Mouse (Mus musculus): ENCODE data around the gene Wdr6.

The Wdr6 gene

GRCm38 (mm10) chr9:108573774-108574690, 4.5 kb downstream of the Wdr6 start:
- no peak for DNase-seq (ENCODE audit: low read depth)

GRCm38 (mm10) chr9:108572321-108572720, 6.2 kb downstream of the Wdr6 start:
- DNase-seq (ENCODE audit: low read depth), result no peak

GRCm38 (mm10) chr9:108571401-108571973, 7.1 kb downstream of the Wdr6 start:
- no peak for DNase-seq (ENCODE audit: low read depth)

GRCm38 (mm10) chr9:108570207-108570896, 8.2 kb downstream of the Wdr6 start:
- DNase-seq (ENCODE audit: low read depth), result peak; percentile 89

- DNase-seq (ENCODE audit: low read depth), result peak; percentile 92
Observed at GRCm38 (mm10) chr9:108569381-108570206, 8.9 kb downstream of the Wdr6 start, which contains the start of gene Dalrd3. TSS of gene Dalrd3 (plus strand) at chr9:108569886.

GRCm38 (mm10) chr9:108568511-108568921, 10.0 kb downstream of the Wdr6 start:
- DNase-seq (ENCODE audit: low read depth), result no peak

- no peak for DNase-seq (ENCODE audit: low read depth)
Observed at GRCm38 (mm10) chr9:108567931-108568419, 10.6 kb downstream of the Wdr6 start.

- DNase-seq (ENCODE audit: low read depth), result peak; percentile 92
Observed at GRCm38 (mm10) chr9:108566815-108567776, 11.4 kb downstream of the Wdr6 start, which contains the start of gene Ndufaf3. TSS of gene Ndufaf3 (minus strand) at chr9:108567434.

GRCm38 (mm10) chr9:108565881-108566814, 12.4 kb downstream of the Wdr6 start:
- no peak for DNase-seq (ENCODE audit: low read depth)

- DNase-seq (ENCODE audit: low read depth), result no peak
Observed at GRCm38 (mm10) chr9:108564131-108564530, 14.4 kb downstream of the Wdr6 start.

- DNase-seq (ENCODE audit: low read depth), result no peak
Observed at GRCm38 (mm10) chr9:108563671-108564070, 14.9 kb downstream of the Wdr6 start.

- DNase-seq (ENCODE audit: low read depth), result peak; percentile 97
Observed at GRCm38 (mm10) chr9:108560227-108560841, 18.2 kb downstream of the Wdr6 start, which contains the start of gene Impdh2. TSS of gene Impdh2 (plus strand) at chr9:108560286.

- no peak for DNase-seq (ENCODE audit: low read depth)
Observed at GRCm38 (mm10) chr9:108559169-108559568, 19.4 kb downstream of the Wdr6 start.

- no peak for DNase-seq (ENCODE audit: low read depth)
Observed at GRCm38 (mm10) chr9:108546875-108547274, 31.7 kb downstream of the Wdr6 start.

- no peak for DNase-seq (ENCODE audit: low read depth)
Observed at GRCm38 (mm10) chr9:108545986-108546385, 32.6 kb downstream of the Wdr6 start.

- DNase-seq (ENCODE audit: low read depth), result no peak
Observed at GRCm38 (mm10) chr9:108540846-108541245, 37.7 kb downstream of the Wdr6 start.

GRCm38 (mm10) chr9:108531496-108531895, 47.0 kb downstream of the Wdr6 start:
- no peak for DNase-seq (ENCODE audit: low read depth)

GRCm38 (mm10) chr9:108530954-108531353, 47.6 kb downstream of the Wdr6 start:
- no peak for DNase-seq (ENCODE audit: low read depth)

GRCm38 (mm10) chr9:108525400-108525799, 53.1 kb downstream of the Wdr6 start:
- DNase-seq (ENCODE audit: low read depth), result no peak
